Mouse (Mus musculus): ENCODE measurements around the gene Noxa1. TPM values are rescaled to one million over a fixed set of nuclear protein-coding genes. Genes with fewer than 3 reads are reported as not detected.

Gene Noxa1
- not detected for total RNA-seq (2021)
- long read RNA-seq, experiment 1, result 0 reads
- long read RNA-seq, experiment 2, result 0 reads

DNA sequence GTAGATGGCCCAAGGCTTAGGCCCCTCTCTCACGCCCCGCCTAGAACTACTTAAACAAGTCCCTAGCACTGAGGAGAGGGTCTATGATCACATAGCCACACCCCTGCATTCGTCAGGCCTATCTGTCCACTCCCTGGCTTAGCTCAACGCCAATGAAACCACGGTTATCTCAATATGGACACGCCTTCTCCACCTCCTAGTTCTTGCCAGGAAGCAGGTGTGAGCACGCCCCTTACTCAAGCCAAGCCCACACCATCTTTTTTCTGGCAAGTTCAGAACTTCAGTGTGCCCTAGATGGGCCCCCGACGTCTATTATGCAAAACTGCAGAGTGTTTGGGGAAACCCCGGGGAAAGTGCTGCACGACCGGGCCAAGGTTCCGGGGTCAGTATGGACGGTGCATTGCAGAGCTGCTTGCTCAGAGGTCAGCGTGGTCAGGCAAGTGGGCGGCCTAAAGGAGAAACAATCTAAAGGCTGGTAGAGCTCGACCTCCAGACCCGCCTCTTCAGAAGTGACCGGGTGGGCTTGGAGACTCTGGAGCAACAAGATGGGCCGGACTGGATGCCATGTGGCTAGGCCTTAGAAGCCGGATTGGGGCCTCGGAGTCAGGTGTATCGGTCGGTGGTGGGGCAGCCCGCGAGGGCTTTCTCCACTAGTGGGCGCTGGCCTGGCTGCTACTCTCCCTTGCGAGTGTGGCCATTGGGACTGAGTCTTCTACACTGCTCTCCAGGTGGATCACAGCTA, at the start of gene Noxa1:
Gene Noxa1, minus strand, starts transcription at position 41 of the 742 bp plus-strand sequence.
- intact Hi-C loops (cut with DNase I), result no loop called here
- no peak for DNase-seq (ENCODE audit: low spot score in 2 of 2)

DNA sequence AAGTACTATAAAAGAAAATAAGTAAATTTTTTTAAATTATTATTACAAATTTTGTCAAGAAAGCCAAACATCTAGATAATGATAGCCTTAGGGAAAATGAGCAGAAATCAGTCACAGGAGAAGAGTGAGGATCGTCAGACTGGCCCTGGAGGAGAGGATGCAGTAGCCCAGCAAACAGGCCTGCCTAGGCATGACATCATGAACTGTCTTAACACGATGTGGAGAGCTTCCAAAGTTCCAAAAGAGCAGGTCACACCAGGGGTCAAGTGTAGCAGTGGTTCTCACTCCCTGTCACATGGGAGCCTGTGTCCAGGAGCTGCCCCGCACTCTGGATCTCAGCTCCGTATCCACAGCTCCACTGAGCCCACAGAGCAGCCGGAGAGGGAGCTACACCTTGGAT, 47.0 kb upstream of the Noxa1 start:
- intact Hi-C loops (cut with DNase I), result no loop called here
- DNase-seq (ENCODE audit: low spot score in 2 of 2), result no peak

GRCm38 (mm10) chr2:25141185-25141584, 46.2 kb upstream of the Noxa1 start:
- intact Hi-C loops (cut with DNase I), result no loop called here
- no peak for DNase-seq (ENCODE audit: low spot score in 2 of 2)

DNA sequence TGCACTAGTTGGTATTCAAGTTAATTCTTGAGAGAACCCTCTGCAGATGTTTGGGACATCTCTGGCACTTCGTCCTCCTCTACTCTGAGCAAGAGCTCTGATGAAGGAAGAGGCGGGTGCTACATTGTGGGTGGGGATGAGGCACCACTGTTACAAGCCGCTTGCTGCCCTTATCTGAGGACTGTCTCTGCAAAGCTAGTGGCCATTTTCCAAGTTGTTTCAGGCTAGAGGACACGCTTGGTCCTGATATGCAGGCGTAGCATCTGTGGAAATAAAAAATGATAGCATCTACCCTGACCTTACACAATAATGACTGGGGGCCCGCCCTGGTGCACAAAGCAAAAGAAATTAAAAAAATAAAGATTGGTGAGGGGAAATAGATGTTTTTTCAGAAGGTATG, 42.9 kb upstream of the Noxa1 start:
- DNase-seq (ENCODE audit: low spot score in 2 of 2), result no peak
- intact Hi-C loops (cut with DNase I), result no loop called here

GRCm38 (mm10) chr2:25131601-25132000, 36.7 kb upstream of the Noxa1 start:
- intact Hi-C loops (cut with DNase I), result no loop called here
- no peak for DNase-seq (ENCODE audit: low spot score in 2 of 2)

DNA sequence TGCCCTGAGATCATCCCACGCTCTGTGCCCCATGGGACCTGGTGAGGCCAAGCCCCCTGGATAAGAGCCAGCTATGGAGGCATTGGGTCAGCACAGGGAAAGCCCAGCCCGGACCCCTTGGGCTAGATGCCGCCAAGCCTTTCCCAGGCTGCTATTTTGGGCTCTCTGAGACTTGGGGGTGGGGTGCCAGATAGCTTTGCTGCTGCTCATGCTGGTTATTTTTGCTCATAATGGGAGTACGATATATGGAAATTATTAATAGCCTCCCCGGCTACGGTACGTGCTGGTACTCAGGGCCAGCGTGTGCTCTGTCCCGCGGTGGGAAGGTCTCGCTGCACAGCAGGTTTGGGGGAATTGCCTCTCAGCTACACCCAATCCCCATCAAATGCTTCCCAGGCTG, 33.1 kb upstream of the Noxa1 start:
- DNase-seq (ENCODE audit: low spot score in 2 of 2), result peak; percentile 8 to 19
- intact Hi-C loops (cut with DNase I), result loop anchor here (5.0 kb wide), 1 partner anchor 49 kb away; no protein-coding TSS in a partner anchor

DNA sequence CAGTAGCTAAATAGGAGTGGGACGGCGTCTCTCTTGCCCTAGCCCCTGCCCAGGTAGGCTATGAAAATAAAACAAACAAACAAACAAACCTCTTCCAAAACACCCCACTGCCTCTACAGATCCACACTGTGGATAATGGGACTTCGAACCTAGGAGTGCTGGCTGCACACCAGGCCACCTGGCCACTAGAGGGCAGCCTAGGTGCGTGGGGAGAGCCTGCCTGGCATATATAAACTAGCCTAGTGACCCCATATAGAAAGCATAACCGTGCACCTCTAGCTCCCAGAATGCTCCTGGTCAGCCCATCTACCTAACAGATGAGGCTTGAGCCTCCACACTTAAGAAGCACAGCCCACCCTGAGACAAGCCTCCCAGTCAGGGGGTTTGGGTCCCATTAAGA, 32.3 kb upstream of the Noxa1 start:
- intact Hi-C loops (cut with DNase I), result loop anchor here (5.0 kb wide), 1 partner anchor 50 kb away; no protein-coding TSS in a partner anchor
- DNase-seq (ENCODE audit: low spot score in 2 of 2), result peak in 1 of 2 experiments; percentile 43

- intact Hi-C loops (cut with DNase I), result loop anchor here (5.0 kb wide), 1 partner anchor 51 kb away; no protein-coding TSS in a partner anchor
- DNase-seq (ENCODE audit: low spot score in 2 of 2), result peak; percentile 31 to 36
These were observed 31.4 kb upstream of the Noxa1 start for GRCm38 (mm10) chr2:25126011-25127010.

DNA sequence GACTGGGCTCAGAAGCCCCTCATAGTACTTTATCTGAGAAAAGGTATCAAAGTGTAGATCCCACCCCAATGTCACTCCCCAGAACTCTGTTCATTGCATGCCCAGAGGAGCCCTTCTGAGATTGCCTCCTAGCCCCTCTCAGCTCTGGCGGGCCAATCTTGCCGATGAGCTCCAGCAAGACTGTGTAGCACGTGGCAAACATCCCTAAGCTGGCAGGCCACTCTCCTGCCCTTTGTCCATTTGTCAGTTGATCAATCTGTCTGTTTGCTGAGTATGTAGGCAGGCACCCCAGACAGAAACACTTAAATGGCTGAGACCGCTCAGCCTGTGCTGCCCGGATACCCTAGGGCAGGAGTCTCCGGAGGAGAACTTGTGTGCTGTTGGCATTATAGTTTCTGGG, 30.2 kb upstream of the Noxa1 start:
- intact Hi-C loops (cut with DNase I), result loop anchor here (5.0 kb wide), 1 partner anchor 52 kb away; no protein-coding TSS in a partner anchor
- DNase-seq (ENCODE audit: low spot score in 2 of 2), result no peak

DNA sequence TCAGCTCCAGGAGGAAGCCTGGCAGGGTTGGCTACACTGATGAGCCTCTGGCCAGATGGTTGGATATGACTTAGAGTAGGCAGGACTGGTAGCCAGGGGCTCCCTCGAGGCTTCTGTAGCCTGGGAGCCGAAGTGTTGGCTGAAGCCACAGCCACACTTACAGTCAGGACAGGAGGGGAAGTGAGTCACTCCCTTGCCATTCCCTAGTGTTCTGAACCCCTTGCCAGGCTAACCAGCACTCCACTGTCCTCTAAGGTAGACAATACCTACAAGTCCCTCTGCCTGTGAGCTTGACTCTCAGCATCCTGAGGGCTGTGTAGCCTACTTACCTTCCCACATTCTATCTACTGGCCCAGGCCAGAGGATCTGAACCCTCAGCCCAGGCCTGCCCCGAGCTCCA, 29.5 kb upstream of the Noxa1 start:
- intact Hi-C loops (cut with DNase I), result no loop called here
- no peak for DNase-seq (ENCODE audit: low spot score in 2 of 2)

GRCm38 (mm10) chr2:25123527-25123926, 28.6 kb upstream of the Noxa1 start:
- DNase-seq (ENCODE audit: low spot score in 2 of 2), result no peak
- intact Hi-C loops (cut with DNase I), result no loop called here

- intact Hi-C loops (cut with DNase I), result no loop called here
- DNase-seq (ENCODE audit: low spot score in 2 of 2), result no peak
These were observed 27.7 kb upstream of the Noxa1 start for GRCm38 (mm10) chr2:25122666-25123065.

GRCm38 (mm10) chr2:25120963-25121362, 26.0 kb upstream of the Noxa1 start:
- no peak for DNase-seq (ENCODE audit: low spot score in 2 of 2)
- intact Hi-C loops (cut with DNase I), result no loop called here

DNA sequence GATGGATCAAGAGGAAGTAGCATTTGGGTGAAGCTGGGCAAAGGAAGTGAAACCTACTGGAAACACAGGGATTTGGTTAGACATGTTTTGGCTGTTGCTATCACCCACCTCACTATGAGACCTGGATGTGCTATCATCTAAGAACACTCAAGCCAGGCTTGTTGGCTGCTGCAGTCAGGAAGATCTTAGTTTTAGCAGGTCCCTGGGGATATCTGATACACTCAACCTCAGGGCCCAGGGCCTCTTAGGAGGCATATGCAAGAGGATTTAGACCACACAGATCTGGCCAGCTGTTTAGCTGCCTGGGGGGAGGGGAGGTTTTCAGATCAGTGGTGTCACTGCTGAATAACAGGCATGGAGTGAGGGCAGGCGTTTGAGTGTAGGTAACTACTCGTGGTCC, 20.5 kb upstream of the Noxa1 start:
- DNase-seq (ENCODE audit: low spot score in 2 of 2), result no peak
- intact Hi-C loops (cut with DNase I), result no loop called here

- no peak for DNase-seq (ENCODE audit: low spot score in 2 of 2)
- intact Hi-C loops (cut with DNase I), result no loop called here
These were observed 19.4 kb upstream of the Noxa1 start for GRCm38 (mm10) chr2:25114308-25114707.

GRCm38 (mm10) chr2:25111184-25111791, 16.3 kb upstream of the Noxa1 start:
- intact Hi-C loops (cut with DNase I), result no loop called here
- DNase-seq (ENCODE audit: low spot score in 2 of 2), result no peak

- intact Hi-C loops (cut with DNase I), result no loop called here
- DNase-seq (ENCODE audit: low spot score in 2 of 2), result no peak
These were observed 15.7 kb upstream of the Noxa1 start for GRCm38 (mm10) chr2:25110505-25111183.

DNA sequence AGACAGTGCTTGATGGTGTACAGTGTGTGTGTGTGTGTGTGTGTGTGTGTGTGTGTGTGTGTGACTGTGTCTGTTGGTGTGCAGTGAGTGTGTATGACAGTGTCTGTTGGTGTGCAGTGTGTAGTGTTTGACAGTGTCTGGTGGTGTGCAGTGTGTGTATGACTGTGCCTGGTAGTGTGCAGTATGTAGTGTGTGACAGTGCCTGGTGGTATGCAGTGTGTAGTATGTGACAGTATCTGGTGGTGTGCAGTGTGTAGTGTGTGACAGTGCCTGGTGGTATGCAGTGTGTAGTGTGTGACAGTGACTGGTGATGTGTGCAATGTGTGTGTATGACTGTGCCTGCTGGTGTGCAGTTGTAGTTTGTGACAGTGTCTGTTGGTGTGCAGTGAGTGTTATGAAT, 14.5 kb upstream of the Noxa1 start:
- DNase-seq (ENCODE audit: low spot score in 2 of 2), result no peak
- intact Hi-C loops (cut with DNase I), result no loop called here

GRCm38 (mm10) chr2:25106045-25106444, 11.1 kb upstream of the Noxa1 start:
- intact Hi-C loops (cut with DNase I), result no loop called here
- DNase-seq (ENCODE audit: low spot score in 2 of 2), result peak in 1 of 2 experiments; percentile 51

Data from left cerebral cortex, postnatal 14 days (tissue).